Mouse (Mus musculus) c-Kit-negative CD71-positive TER-119-positive erythroid progenitor cells, embryonic 14.5 days (primary cell): ENCODE data around the gene Togaram2.

ENCODE experiments used
- DNase-seq: peaks from one replicate; pipeline ENCODE4 v3.0.0-alpha.2; 2013; ENCODE audit warnings: low read depth, low spot score

The Togaram2 gene

GRCm38 (mm10) chr17:71682379-71682778 lies 9.3 kb downstream of the Togaram2 start:
- no peak for DNase-seq

- DNase-seq: no peak
Observed at GRCm38 (mm10) chr17:71683281-71683680, 10.2 kb downstream of the Togaram2 start.

GRCm38 (mm10) chr17:71684103-71684608 lies 11.1 kb downstream of the Togaram2 start:
- DNase-seq: no peak

GRCm38 (mm10) chr17:71687436-71687835 lies 14.4 kb downstream of the Togaram2 start:
- no peak for DNase-seq

- no peak for DNase-seq
Observed at GRCm38 (mm10) chr17:71689903-71690302, 16.8 kb downstream of the Togaram2 start.

- no peak for DNase-seq
Observed at GRCm38 (mm10) chr17:71691361-71691875, 18.4 kb downstream of the Togaram2 start.

GRCm38 (mm10) chr17:71693313-71693712 lies 20.3 kb downstream of the Togaram2 start:
- DNase-seq: no peak

GRCm38 (mm10) chr17:71693780-71694179 lies 20.7 kb downstream of the Togaram2 start:
- DNase-seq: no peak

GRCm38 (mm10) chr17:71695151-71695550 lies 22.1 kb downstream of the Togaram2 start:
- DNase-seq: no peak

GRCm38 (mm10) chr17:71695716-71696315 lies 22.8 kb downstream of the Togaram2 start:
- no peak for DNase-seq

GRCm38 (mm10) chr17:71696396-71696795 lies 23.3 kb downstream of the Togaram2 start:
- no peak for DNase-seq

GRCm38 (mm10) chr17:71697896-71698618 lies 25.0 kb downstream of the Togaram2 start:
- DNase-seq: no peak

GRCm38 (mm10) chr17:71698619-71698956 lies 25.5 kb downstream of the Togaram2 start:
- no peak for DNase-seq

GRCm38 (mm10) chr17:71705113-71705512 lies 32.1 kb downstream of the Togaram2 start:
- no peak for DNase-seq

GRCm38 (mm10) chr17:71705550-71706480 lies 32.8 kb downstream of the Togaram2 start:
- DNase-seq: no peak

- DNase-seq: no peak
Observed at GRCm38 (mm10) chr17:71707715-71708114, 34.7 kb downstream of the Togaram2 start.

- DNase-seq: no peak
Observed at GRCm38 (mm10) chr17:71712279-71712678, 39.2 kb downstream of the Togaram2 start.

- DNase-seq: no peak
Observed at GRCm38 (mm10) chr17:71715034-71715433, 42.0 kb downstream of the Togaram2 start.

GRCm38 (mm10) chr17:71717881-71718625 lies 45.0 kb downstream of the Togaram2 start:
- no peak for DNase-seq

GRCm38 (mm10) chr17:71720434-71720833 lies 47.4 kb downstream of the Togaram2 start:
- DNase-seq: no peak

- no peak for DNase-seq
Observed at GRCm38 (mm10) chr17:71721019-71721418, 48.0 kb downstream of the Togaram2 start.
